Comparison of ENCODE assay signal across 10 mouse cellular contexts in the genomic region with DNA sequence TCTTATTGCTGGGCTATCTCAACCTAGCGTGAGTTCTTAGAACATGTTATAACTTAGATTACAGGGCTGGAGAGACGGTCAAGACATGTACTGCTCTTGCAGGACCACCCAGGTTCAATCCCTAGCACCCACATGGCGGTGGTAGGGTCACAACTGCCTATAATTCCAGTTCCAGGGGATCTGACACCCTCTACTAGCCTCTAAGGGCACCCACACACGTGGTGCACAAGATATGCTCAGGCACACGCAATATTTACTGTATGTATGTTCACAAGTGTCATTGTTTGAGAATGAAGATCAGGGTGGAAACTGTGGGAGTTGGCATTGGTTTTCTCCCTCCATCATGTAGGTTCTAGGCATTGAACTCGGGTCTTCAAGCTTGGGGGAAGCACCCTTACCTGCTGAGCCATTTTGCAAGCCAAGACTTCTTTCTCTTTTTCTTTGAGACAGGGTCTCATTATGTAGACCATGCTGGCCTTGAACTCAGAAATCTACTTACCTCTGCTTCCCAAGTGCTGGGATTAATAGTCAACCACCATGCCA. TPM values are rescaled to one million over a fixed set of nuclear protein-coding genes. Genes with fewer than 3 reads are reported as not detected.
A peak's percentile ranks its signal among the peaks of the same experiment; 100 is the strongest.
DNase-seq lines count a peak whose midpoint lies in the region; ATAC-seq and TF ChIP-seq lines count a peak whose summit lies in the region.
"Had no signal": no experiment of that assay in that cellular context is flagged by ENCODE, and none has a peak within 500 bp of the region (broad histone marks: within the 10 kb centered on the region; RNA-seq: fewer than 3 reads in every experiment).

No protein-coding gene starts in this region.

- H3K36me3 ChIP-seq in kidney, adult 2 months (ENCODE audit: control insufficient read depth, insufficient read depth, low read length) = no peaks in the 10 kb centered on the region
- H3K36me3 ChIP-seq in CH12.LX (replicated peaks in 1 of 2; ENCODE audit: control insufficient read depth in 1 of 2, insufficient read depth in 1 of 2, low read length in 1 of 2) (peaks cover 0 to 8% of the 10 kb centered on the region in 2 experiments), E14TG2a.4 (ENCODE audit: insufficient read depth, low read length) (peaks cover 5% of the 10 kb centered on the region; the same call in 1 of the 2 replicates)
- no peaks in the 10 kb centered on the region for H3K36me3 ChIP-seq in intestine, embryonic 16.5 days (ENCODE audit: control insufficient read depth, insufficient read depth, low read length)
- H3K36me3 ChIP-seq: embryonic facial prominence, embryonic 12.5 days had no signal

- H3K79me2 ChIP-seq in CH12.LX (replicated peaks; ENCODE audit: control insufficient read depth, extremely low read depth, insufficient read depth, poor library complexity, severe bottlenecking) = peaks cover 31% of the 10 kb centered on the region

- WGBS in kidney, adult 2 months = 96% methylated on average over 6 of the region's 6 CpGs
- 93% methylated on average over 6 of the region's 6 CpGs for WGBS in intestine, embryonic 16.5 days

- no peak for TF ChIP-seq CTCF in kidney, adult 2 months (conservative IDR thresholded peaks at IDR 0.05; ENCODE audit: insufficient read depth, insufficient read length, low read depth, low read length)
- TF ChIP-seq CTCF in CH12.LX (conservative IDR thresholded peaks at IDR 0.05 in 1 of 2, IDR thresholded peaks at IDR 0.05 in 1 of 2; ENCODE audit: low read depth in 2 of 2, low read length in 2 of 2) = no peak
- TF ChIP-seq CTCF in E14TG2a.4 (conservative IDR thresholded peaks at IDR 0.05; ENCODE audit: low read length) = no peak; the same call in 1 of the 2 replicates

- peak overlapping the region; percentile 98; the same call in 1 of the 2 replicates for H3K27ac ChIP-seq in kidney, adult 2 months (ENCODE audit: insufficient read depth, low read depth, low read length)
- H3K27ac ChIP-seq in CH12.LX (ENCODE audit: insufficient read depth, low read depth) = no peak overlapping the region
- H3K27ac ChIP-seq in intestine, embryonic 16.5 days (ENCODE audit: low read length) = peak overlapping the region; percentile 96

- no peak for TF ChIP-seq EP300 in CH12.LX (IDR thresholded peaks at IDR 0.05; ENCODE audit: low read length)

- in situ Hi-C loops in CH12.LX (cut with MboI; ENCODE audit: low pct_ligation_motif_present, low pct_unique_long_range_greater_than_20kb, low sequenced_read_pairs) = loop anchor here (10.0 kb wide), 2 partner anchors 68 to 218 kb away; a partner anchor contains a TSS

- TF ChIP-seq RAD21 in CH12.LX (IDR thresholded peaks at IDR 0.05; ENCODE audit: low read depth, low read length) = no peak

- no peak for DNase-seq in kidney, adult 2 months
- DNase-seq in kidney, postnatal 10 days = no peak
- no peak for DNase-seq in CH12.LX (ENCODE audit: extremely low read depth)
- no peak for DNase-seq in retina, postnatal 1 day
- no peak for DNase-seq in cerebellum, postnatal 36 days
- DNase-seq: layer of hippocampus, adult 9-11 months had no signal

- H3K4me1 ChIP-seq in kidney, adult 2 months (ENCODE audit: control insufficient read depth, insufficient read depth, low read length) = peaks cover 16% of the 10 kb centered on the region; the same call in 1 of the 2 replicates
- H3K4me1 ChIP-seq in CH12.LX (ENCODE audit: control insufficient read depth in 1 of 2, insufficient read depth in 2 of 2) (peaks cover 18 to 55% of the 10 kb centered on the region in 2 experiments), E14TG2a.4 (replicated peaks; ENCODE audit: low read depth, low read length) (peaks cover 49% of the 10 kb centered on the region)
- peaks cover 18% of the 10 kb centered on the region for H3K4me1 ChIP-seq in intestine, embryonic 16.5 days (ENCODE audit: control insufficient read depth, insufficient read depth, low read length)

- H3K4me3 ChIP-seq in kidney, adult 2 months (ENCODE audit: insufficient read depth, low read depth, low read length) = no peak overlapping the region
- H3K4me3 ChIP-seq in CH12.LX (replicated peaks in 1 of 3; ENCODE audit: low read depth in 2 of 3, low read length in 2 of 3, poor library complexity in 1 of 3) (peak overlapping the region in 1 of 3 experiments; percentile 86), E14TG2a.4 (replicated peaks; ENCODE audit: low read length) (peak overlapping the region; percentile 99)
- H3K4me3 ChIP-seq in intestine, embryonic 16.5 days (ENCODE audit: low read length) = no peak overlapping the region

- H3K9ac ChIP-seq in CH12.LX (ENCODE audit: insufficient read depth, low read depth) = peak overlapping the region; percentile 90; the same call in 1 of the 2 replicates
- H3K9ac ChIP-seq in intestine, embryonic 16.5 days (ENCODE audit: low read depth, low read length) = no peak overlapping the region

- ATAC-seq in intestine, embryonic 16.5 days = no peak
- no peak for ATAC-seq in cerebellum, adult (ENCODE audit: insufficient number of reproducible peaks, low FRiP score, low TSS enrichment)

- no peaks in the 10 kb centered on the region for H3K9me3 ChIP-seq in CH12.LX (replicated peaks; ENCODE audit: low read length)
- H3K9me3 ChIP-seq in E14TG2a.4 (ENCODE audit: low read length) = no peaks in the 10 kb centered on the region
- H3K9me3 ChIP-seq in intestine, embryonic 16.5 days (ENCODE audit: control insufficient read depth, low read length) = no peaks in the 10 kb centered on the region
- H3K9me3 ChIP-seq: embryonic facial prominence, embryonic 12.5 days had no signal

- dilution Hi-C loops in CH12.LX (cut with MboI; ENCODE audit: extremely low pct_ligation_motif_present, extremely low pct_unique_long_range_greater_than_20kb, low sequenced_read_pairs) = no loop called here

- no peak for TF ChIP-seq POLR2A in kidney, adult 2 months (IDR thresholded peaks at IDR 0.05; ENCODE audit: low read depth, low read length)
- no peak for TF ChIP-seq POLR2A in CH12.LX (IDR thresholded peaks at IDR 0.05; ENCODE audit: low read depth, low read length)

- no peaks in the 10 kb centered on the region for H3K27me3 ChIP-seq in kidney, adult 2 months (replicated peaks; ENCODE audit: control insufficient read depth, insufficient read depth, low read length)
- H3K27me3 ChIP-seq in CH12.LX (replicated peaks) = no peaks in the 10 kb centered on the region
- H3K27me3 ChIP-seq in E14TG2a.4 (ENCODE audit: insufficient read depth, low read length) = no peaks in the 10 kb centered on the region
- H3K27me3 ChIP-seq in intestine, embryonic 16.5 days (replicated peaks; ENCODE audit: control insufficient read depth, insufficient read depth, low read length) = no peaks in the 10 kb centered on the region
- H3K27me3 ChIP-seq: embryonic facial prominence, embryonic 12.5 days had no signal

- H3K4me2 ChIP-seq in CH12.LX (ENCODE audit: insufficient read depth, low read depth, poor library complexity, severe bottlenecking) = peak overlapping the region; percentile 86
- H3K4me2 ChIP-seq in intestine, embryonic 16.5 days (ENCODE audit: low read depth, low read length) = no peak overlapping the region; the same call in 1 of the 2 replicates

TF ChIP-seq in CH12.LX, 34 proteins besides CTCF, POLR2A, EP300 and RAD21:
- TF ChIP-seq BHLHE40 (IDR thresholded peaks at IDR 0.05; ENCODE audit: low read depth, low read length) (no peak), JUND (conservative IDR thresholded peaks at IDR 0.05; ENCODE audit: low read depth, low read length) (no peak), JUN (IDR thresholded peaks at IDR 0.05; ENCODE audit: insufficient read depth, low read depth, low read length) (no peak), GABPA (IDR thresholded peaks at IDR 0.05; ENCODE audit: insufficient replicate concordance, low read depth, low read length) (no peak), IRF4 (IDR thresholded peaks at IDR 0.05; ENCODE audit: low read depth, low read length) (no peak), ZNF384 (IDR thresholded peaks at IDR 0.05; ENCODE audit: low read depth, low read length) (no peak), ELF1 (IDR thresholded peaks at IDR 0.05; ENCODE audit: low read depth, low read length) (no peak), MAZ (IDR thresholded peaks at IDR 0.05; ENCODE audit: low read depth, low read length) (no peak), ZC3H11A (IDR thresholded peaks at IDR 0.05; ENCODE audit: low read depth, low read length) (no peak), NRF1 (IDR thresholded peaks at IDR 0.05; ENCODE audit: low read depth, low read length) (no peak), HCFC1 (IDR thresholded peaks at IDR 0.05; ENCODE audit: low read depth, low read length) (no peak), KAT2A (IDR thresholded peaks at IDR 0.05; ENCODE audit: insufficient replicate concordance, low read length) (no peak), CHD2 (IDR thresholded peaks at IDR 0.05; ENCODE audit: low read length) (no peak), USF2 (conservative IDR thresholded peaks at IDR 0.05; ENCODE audit: low read depth, low read length) (no peak), ETS1 (conservative IDR thresholded peaks at IDR 0.05; ENCODE audit: low read depth, low read length) (no peak), MYC (IDR thresholded peaks at IDR 0.05; ENCODE audit: low read depth, low read length) (no peak), PAX5 (IDR thresholded peaks at IDR 0.05; ENCODE audit: low read length) (no peak), SMC3 (IDR thresholded peaks at IDR 0.05; ENCODE audit: low read depth, low read length) (no peak), MEF2A (IDR thresholded peaks at IDR 0.05; ENCODE audit: borderline replicate concordance, low read depth, low read length) (no peak), USF1 (IDR thresholded peaks at IDR 0.05; ENCODE audit: low read depth, low read length) (no peak)

RNA-seq across cellular contexts. Expression of a gene that starts 1.2 kb away (rescaled TPM):
- 11.7 and 13.0 TPM in 2 replicates for polyA plus RNA-seq in kidney, adult 2 months (2012; rRNA removed)
- total RNA-seq in CH12.LX (2012; rRNA removed) = 14.4 and 17.3 TPM in 2 replicates
- total RNA-seq in CH12.LX (2014; rRNA removed) = 8.6 and 9.8 TPM in 2 replicates
- polyA plus RNA-seq in CH12.LX (2012; ENCODE audit: insufficient read length, low read depth) = 16.5 and 20.1 TPM in 2 replicates
- 17.9 and 18.5 TPM in 2 replicates for polyA plus RNA-seq in intestine, embryonic 16.5 days (2015; fragmentation: Nextera tagmentation; extraction: Ambion mirVana)

RNA-seq across cellular contexts. Expression of a gene that starts 7.0 kb away (rescaled TPM):
- 59.3 and 60.3 TPM in 2 replicates for polyA plus RNA-seq in kidney, adult 2 months (2012; rRNA removed)
- 82.5 and 106 TPM in 2 replicates for total RNA-seq in CH12.LX (2012; rRNA removed)
- 77.8 and 80.9 TPM in 2 replicates for total RNA-seq in CH12.LX (2014; rRNA removed)
- 126 and 143 TPM in 2 replicates for polyA plus RNA-seq in CH12.LX (2012; ENCODE audit: insufficient read length, low read depth)
- polyA plus RNA-seq in intestine, embryonic 16.5 days (2015; fragmentation: Nextera tagmentation; extraction: Ambion mirVana) = 44.4 and 46.4 TPM in 2 replicates

RNA-seq across cellular contexts. Expression of a gene that starts 58.4 kb away (rescaled TPM):
- polyA plus RNA-seq in kidney, adult 2 months (2012; rRNA removed) = 0.03 and 0.26 TPM in 2 replicates
- total RNA-seq in CH12.LX (2012; rRNA removed) (not detected in 2 replicates), CH12.LX (2014; rRNA removed) (not detected in 2 replicates)
- polyA plus RNA-seq in CH12.LX (2012; ENCODE audit: insufficient read length, low read depth) = not detected in 2 replicates
- polyA plus RNA-seq in intestine, embryonic 16.5 days (2015; fragmentation: Nextera tagmentation; extraction: Ambion mirVana) = 0.22 TPM in 1 of 2 replicates, not detected in the other
